Mouse (Mus musculus): ENCODE measurements around the gene Fn3k. TPM values are rescaled to one million over a fixed set of nuclear protein-coding genes. Genes with fewer than 3 reads are reported as not detected.

The Fn3k gene
- total and polyA plus RNA-seq, 3 experiments, result 0.15 to 65.8 (median 3.0) TPM

GRCm38 (mm10) chr11:121420830-121421552 lies 13.7 kb upstream of the Fn3k start, which contains the start of gene Fn3krp:
Fn3krp (plus strand) TSS chr11:121421401.
- ATAC-seq (ENCODE audit: extremely low read depth, insufficient number of reproducible peaks, low FRiP score, poor library complexity, severe bottlenecking), result peak; percentile 99
- peak; percentile 96 for DNase-seq (ENCODE audit: low spot score)
- peaks cover 20% of the 10 kb centered on the region for H3K4me1 ChIP-seq (ENCODE audit: insufficient read depth, low read depth, low read length)
- peaks cover 10% of the 10 kb centered on the region for H3K36me3 ChIP-seq (replicated peaks)
- H3K4me3 ChIP-seq (ENCODE audit: low read depth, low read length), result peak within 1 kb of the TSS; percentile 87
- H3K9me3 ChIP-seq (replicated peaks), result no peaks in the 10 kb centered on the region
- no peak for TF ChIP-seq POLR2AphosphoS5 (IDR thresholded peaks at IDR 0.05; ENCODE audit: insufficient replicate concordance, low read depth, low read length)
- no peak for TF ChIP-seq CTCF (IDR thresholded peaks at IDR 0.05; ENCODE audit: low read depth, low read length)
- no peak for TF ChIP-seq GATA2 (IDR thresholded peaks at IDR 0.05; ENCODE audit: borderline replicate concordance, low read depth, low read length)
- TF ChIP-seq TAL1 (conservative IDR thresholded peaks at IDR 0.05; ENCODE audit: low read depth, low read length), result no peak
- no peak for TF ChIP-seq GATA1 (IDR thresholded peaks at IDR 0.05; ENCODE audit: borderline replicate concordance, low read length)
- no peaks in the 10 kb centered on the region for H3K27me3 ChIP-seq (ENCODE audit: insufficient read depth, low read length)

GRCm38 (mm10) chr11:121421553-121422173 lies 13.1 kb upstream of the Fn3k start:
- peak; percentile 16 for DNase-seq (ENCODE audit: low spot score)

GRCm38 (mm10) chr11:121433397-121433796 lies 1.3 kb upstream of the Fn3k start:
- DNase-seq (ENCODE audit: low spot score) (no peak), ATAC-seq (ENCODE audit: extremely low read depth, insufficient number of reproducible peaks, low FRiP score, poor library complexity, severe bottlenecking) (no peak)
- no peaks in the 10 kb centered on the region for H3K9me3 ChIP-seq (replicated peaks)
- peaks cover 25% of the 10 kb centered on the region for H3K4me1 ChIP-seq (ENCODE audit: insufficient read depth, low read depth, low read length)
- H3K4me3 ChIP-seq (ENCODE audit: low read depth, low read length), result no peak overlapping the region
- H3K27me3 ChIP-seq (ENCODE audit: insufficient read depth, low read length), result peaks cover 9% of the 10 kb centered on the region; the same call in 1 of the 2 replicates
- no peak for TF ChIP-seq TAL1 (conservative IDR thresholded peaks at IDR 0.05; ENCODE audit: low read depth, low read length)
- TF ChIP-seq POLR2AphosphoS5 (IDR thresholded peaks at IDR 0.05; ENCODE audit: insufficient replicate concordance, low read depth, low read length), result no peak
- no peak for TF ChIP-seq GATA2 (IDR thresholded peaks at IDR 0.05; ENCODE audit: borderline replicate concordance, low read depth, low read length)
- no peak for TF ChIP-seq GATA1 (IDR thresholded peaks at IDR 0.05; ENCODE audit: borderline replicate concordance, low read length)
- no peak for TF ChIP-seq CTCF (IDR thresholded peaks at IDR 0.05; ENCODE audit: low read depth, low read length)
- peaks cover 25% of the 10 kb centered on the region for H3K36me3 ChIP-seq (replicated peaks)

More at GRCm38 (mm10) chr11:121421553-121422173, 13.1 kb upstream of the Fn3k start:
- Histone ChIP-seq H3K4me1 (ENCODE audit: insufficient read depth, low read depth, low read length) (peaks cover 20% of the 10 kb centered on the region), H3K36me3 (replicated peaks) (peaks cover 16% of the 10 kb centered on the region), H3K9me3 (replicated peaks) (no peaks in the 10 kb centered on the region), H3K4me3 (ENCODE audit: low read depth, low read length) (peak overlapping the region; percentile 87), H3K27me3 (ENCODE audit: insufficient read depth, low read length) (no peaks in the 10 kb centered on the region)
- TF ChIP-seq TAL1 (conservative IDR thresholded peaks at IDR 0.05; ENCODE audit: low read depth, low read length) (no peak), GATA2 (IDR thresholded peaks at IDR 0.05; ENCODE audit: borderline replicate concordance, low read depth, low read length) (no peak), CTCF (IDR thresholded peaks at IDR 0.05; ENCODE audit: low read depth, low read length) (no peak), POLR2AphosphoS5 (IDR thresholded peaks at IDR 0.05; ENCODE audit: insufficient replicate concordance, low read depth, low read length) (no peak), GATA1 (IDR thresholded peaks at IDR 0.05; ENCODE audit: borderline replicate concordance, low read length) (no peak)
- peak; percentile 15; the same call in 1 of the 2 replicates for ATAC-seq (ENCODE audit: extremely low read depth, insufficient number of reproducible peaks, low FRiP score, poor library complexity, severe bottlenecking)

- H3K27me3 ChIP-seq (ENCODE audit: insufficient read depth, low read length), result peaks cover 23% of the 10 kb centered on the region
- H3K36me3 ChIP-seq (replicated peaks), result no peaks in the 10 kb centered on the region
- no peaks in the 10 kb centered on the region for H3K9me3 ChIP-seq (replicated peaks)
- no peak for ATAC-seq (ENCODE audit: extremely low read depth, insufficient number of reproducible peaks, low FRiP score, poor library complexity, severe bottlenecking)
- H3K4me3 ChIP-seq (ENCODE audit: low read depth, low read length), result no peak overlapping the region
- DNase-seq (ENCODE audit: low spot score), result no peak
- no peak for TF ChIP-seq TAL1 (conservative IDR thresholded peaks at IDR 0.05; ENCODE audit: low read depth, low read length)
- no peak for TF ChIP-seq POLR2AphosphoS5 (IDR thresholded peaks at IDR 0.05; ENCODE audit: insufficient replicate concordance, low read depth, low read length)
- no peak for TF ChIP-seq CTCF (IDR thresholded peaks at IDR 0.05; ENCODE audit: low read depth, low read length)
- TF ChIP-seq GATA1 (IDR thresholded peaks at IDR 0.05; ENCODE audit: borderline replicate concordance, low read length), result no peak
- TF ChIP-seq GATA2 (IDR thresholded peaks at IDR 0.05; ENCODE audit: borderline replicate concordance, low read depth, low read length), result no peak
- peaks cover 25% of the 10 kb centered on the region for H3K4me1 ChIP-seq (ENCODE audit: insufficient read depth, low read depth, low read length)
Measured at GRCm38 (mm10) chr11:121437236-121437635, 2.5 kb downstream of the Fn3k start.

- Histone ChIP-seq H3K36me3 (replicated peaks) (no peaks in the 10 kb centered on the region), H3K27me3 (ENCODE audit: insufficient read depth, low read length) (peaks cover 26% of the 10 kb centered on the region), H3K4me3 (ENCODE audit: low read depth, low read length) (no peak overlapping the region), H3K9me3 (replicated peaks) (no peaks in the 10 kb centered on the region), H3K4me1 (ENCODE audit: insufficient read depth, low read depth, low read length) (peaks cover 11% of the 10 kb centered on the region)
- no peak for TF ChIP-seq POLR2AphosphoS5 (IDR thresholded peaks at IDR 0.05; ENCODE audit: insufficient replicate concordance, low read depth, low read length)
- TF ChIP-seq GATA1 (IDR thresholded peaks at IDR 0.05; ENCODE audit: borderline replicate concordance, low read length), result no peak
- TF ChIP-seq GATA2 (IDR thresholded peaks at IDR 0.05; ENCODE audit: borderline replicate concordance, low read depth, low read length), result no peak
- TF ChIP-seq CTCF (IDR thresholded peaks at IDR 0.05; ENCODE audit: low read depth, low read length), result no peak
- no peak for TF ChIP-seq TAL1 (conservative IDR thresholded peaks at IDR 0.05; ENCODE audit: low read depth, low read length)
- DNase-seq (ENCODE audit: low spot score), result no peak
- ATAC-seq (ENCODE audit: extremely low read depth, insufficient number of reproducible peaks, low FRiP score, poor library complexity, severe bottlenecking), result no peak
Measured at GRCm38 (mm10) chr11:121439686-121440292, 5.1 kb downstream of the Fn3k start.

GRCm38 (mm10) chr11:121441653-121442052 lies 6.9 kb downstream of the Fn3k start:
- Histone ChIP-seq H3K4me3 (ENCODE audit: low read depth, low read length) (no peak overlapping the region), H3K27me3 (ENCODE audit: insufficient read depth, low read length) (peaks cover 25% of the 10 kb centered on the region), H3K9me3 (replicated peaks) (no peaks in the 10 kb centered on the region), H3K4me1 (ENCODE audit: insufficient read depth, low read depth, low read length) (no peaks in the 10 kb centered on the region), H3K36me3 (replicated peaks) (no peaks in the 10 kb centered on the region)
- no peak for DNase-seq (ENCODE audit: low spot score)
- no peak for TF ChIP-seq TAL1 (conservative IDR thresholded peaks at IDR 0.05; ENCODE audit: low read depth, low read length)
- no peak for TF ChIP-seq CTCF (IDR thresholded peaks at IDR 0.05; ENCODE audit: low read depth, low read length)
- no peak for TF ChIP-seq GATA2 (IDR thresholded peaks at IDR 0.05; ENCODE audit: borderline replicate concordance, low read depth, low read length)
- TF ChIP-seq GATA1 (IDR thresholded peaks at IDR 0.05; ENCODE audit: borderline replicate concordance, low read length), result no peak
- no peak for TF ChIP-seq POLR2AphosphoS5 (IDR thresholded peaks at IDR 0.05; ENCODE audit: insufficient replicate concordance, low read depth, low read length)
- ATAC-seq (ENCODE audit: extremely low read depth, insufficient number of reproducible peaks, low FRiP score, poor library complexity, severe bottlenecking), result no peak

Data from G1E (cell line).